Mouse (Mus musculus): ENCODE measurements around the gene Ankrd11. TPM values are rescaled to one million over a fixed set of nuclear protein-coding genes. Genes with fewer than 3 reads are reported as not detected.

Gene Ankrd11
- total RNA-seq, 2 experiments from 2014 or later, result 146 to 151 TPM

- intact Hi-C loops (cut with DNase I), result no loop called here
- no peak for DNase-seq (ENCODE audit: low spot score in 2 of 2)
These were observed 58.7 kb downstream of the Ankrd11 start for GRCm38 (mm10) chr8:122983178-122983942.

DNA sequence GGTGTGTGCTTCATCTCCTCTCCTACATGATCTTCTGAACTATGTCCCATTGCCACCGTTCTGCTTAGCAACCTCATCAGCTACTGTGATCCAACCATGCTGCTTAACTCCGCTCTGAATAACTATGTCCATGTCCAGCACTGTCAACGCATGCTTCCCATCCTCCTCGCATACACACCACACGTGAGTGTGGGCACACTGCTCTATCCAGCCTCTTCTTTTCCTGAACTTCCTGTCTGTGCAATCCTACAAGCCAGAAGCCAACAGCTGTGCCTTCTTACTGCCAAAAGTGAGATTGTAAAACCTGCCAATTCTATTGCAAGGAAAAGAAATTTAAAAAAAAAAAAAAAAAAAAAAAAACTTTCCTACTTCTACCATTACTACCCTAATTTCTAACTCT, 60.4 kb downstream of the Ankrd11 start:
- DNase-seq (ENCODE audit: low spot score in 2 of 2), result no peak
- intact Hi-C loops (cut with DNase I), result no loop called here

GRCm38 (mm10) chr8:122979865-122980509, 62.1 kb downstream of the Ankrd11 start:
- no peak for DNase-seq (ENCODE audit: low spot score in 2 of 2)
- intact Hi-C loops (cut with DNase I), result no loop called here

DNA sequence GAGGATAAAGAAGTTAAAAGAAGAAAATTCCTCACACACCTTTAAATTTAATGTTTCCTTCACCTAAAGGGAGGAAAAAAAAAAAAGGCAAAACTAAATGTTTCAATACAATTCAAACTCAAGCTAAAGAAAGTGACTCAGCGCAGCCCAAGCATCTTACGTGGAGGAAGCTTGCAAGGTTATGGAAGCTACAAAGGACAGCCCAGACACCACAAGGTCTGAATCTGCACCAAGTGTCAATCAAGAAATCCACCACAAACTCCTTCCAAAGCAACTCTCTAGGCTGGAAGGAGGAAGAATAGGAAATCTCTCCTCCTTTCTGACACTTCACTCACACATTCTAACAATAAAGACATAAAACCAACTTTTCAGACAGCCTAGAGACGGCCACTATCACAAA, 62.7 kb downstream of the Ankrd11 start:
- intact Hi-C loops (cut with DNase I), result no loop called here
- no peak for DNase-seq (ENCODE audit: low spot score in 2 of 2)

- intact Hi-C loops (cut with DNase I), result no loop called here
- DNase-seq (ENCODE audit: low spot score in 2 of 2), result no peak
These were observed 66.0 kb downstream of the Ankrd11 start for GRCm38 (mm10) chr8:122976046-122976445.

- intact Hi-C loops (cut with DNase I), result no loop called here
- no peak for DNase-seq (ENCODE audit: low spot score in 2 of 2)
These were observed 72.0 kb downstream of the Ankrd11 start for GRCm38 (mm10) chr8:122969964-122970620.

- no peak for DNase-seq (ENCODE audit: low spot score in 2 of 2)
- intact Hi-C loops (cut with DNase I), result no loop called here
These were observed 73.9 kb downstream of the Ankrd11 start for GRCm38 (mm10) chr8:122968145-122968544.

DNA sequence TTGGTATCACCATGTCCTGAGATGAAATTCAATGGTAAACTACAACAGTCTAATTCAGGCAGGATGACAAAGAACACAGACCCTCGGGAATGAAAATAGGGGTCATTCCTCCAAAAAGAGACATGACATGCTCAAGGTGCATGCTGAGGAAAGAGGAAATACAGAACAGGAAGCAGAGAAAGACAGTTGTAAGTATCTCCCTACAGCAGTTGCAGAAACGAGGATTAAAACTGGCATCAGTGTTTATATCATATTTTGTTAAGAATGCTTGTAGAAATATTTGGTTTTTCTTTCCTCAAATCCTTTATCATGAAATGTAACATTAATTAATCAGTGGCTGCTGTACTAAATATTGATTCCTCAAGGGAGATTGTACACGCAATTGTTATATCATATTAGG, 75.4 kb downstream of the Ankrd11 start:
- intact Hi-C loops (cut with DNase I), result no loop called here
- no peak for DNase-seq (ENCODE audit: low spot score in 2 of 2)

DNA sequence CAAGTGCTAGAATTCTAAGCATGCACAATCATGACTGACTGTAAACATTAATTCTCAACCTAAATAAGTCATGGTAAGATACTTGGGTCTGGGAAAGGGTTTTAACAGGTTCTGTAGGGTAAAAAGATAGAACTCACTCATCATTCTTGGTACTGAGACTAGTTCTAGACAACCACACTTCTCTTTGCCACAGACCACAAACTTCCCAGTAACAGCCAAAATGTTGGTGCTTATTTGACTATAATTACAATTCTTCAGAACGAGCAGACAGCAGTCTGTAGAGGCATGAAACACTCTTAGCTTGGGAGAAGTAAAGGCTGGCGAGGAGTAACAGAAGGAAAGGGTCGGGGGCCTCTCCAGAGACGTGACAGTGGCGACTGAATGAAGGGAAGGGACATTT, 80.0 kb downstream of the Ankrd11 start:
- intact Hi-C loops (cut with DNase I), result no loop called here
- DNase-seq (ENCODE audit: low spot score in 2 of 2), result no peak

DNA sequence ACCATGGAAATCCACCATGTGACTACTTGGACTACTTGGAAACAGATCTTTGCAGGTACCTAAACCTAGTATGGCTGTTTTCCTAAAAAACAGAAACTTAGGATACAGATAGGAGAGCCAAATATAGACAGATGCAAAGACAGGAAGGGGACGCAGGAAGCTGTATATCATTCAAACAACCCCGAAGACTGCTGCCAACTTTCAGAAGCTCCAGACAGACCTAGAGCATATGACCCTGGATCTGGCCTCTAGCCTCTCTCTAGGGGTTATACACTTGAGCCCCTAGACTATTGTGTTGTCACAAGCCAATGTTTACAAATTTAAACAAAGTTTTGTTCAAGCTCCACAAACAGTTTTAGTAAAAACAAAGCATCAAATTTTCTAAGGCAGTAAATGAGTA, 80.6 kb downstream of the Ankrd11 start:
- intact Hi-C loops (cut with DNase I), result no loop called here
- no peak for DNase-seq (ENCODE audit: low spot score in 2 of 2)

- DNase-seq (ENCODE audit: low spot score in 2 of 2), result no peak
- intact Hi-C loops (cut with DNase I), result no loop called here
These were observed 81.1 kb downstream of the Ankrd11 start for GRCm38 (mm10) chr8:122960932-122961331.

GRCm38 (mm10) chr8:122960323-122960722, 81.8 kb downstream of the Ankrd11 start:
- no peak for DNase-seq (ENCODE audit: low spot score in 2 of 2)
- intact Hi-C loops (cut with DNase I), result no loop called here

- no peak for DNase-seq (ENCODE audit: low spot score in 2 of 2)
- intact Hi-C loops (cut with DNase I), result no loop called here
These were observed 86.1 kb downstream of the Ankrd11 start for GRCm38 (mm10) chr8:122955997-122956396.

DNA sequence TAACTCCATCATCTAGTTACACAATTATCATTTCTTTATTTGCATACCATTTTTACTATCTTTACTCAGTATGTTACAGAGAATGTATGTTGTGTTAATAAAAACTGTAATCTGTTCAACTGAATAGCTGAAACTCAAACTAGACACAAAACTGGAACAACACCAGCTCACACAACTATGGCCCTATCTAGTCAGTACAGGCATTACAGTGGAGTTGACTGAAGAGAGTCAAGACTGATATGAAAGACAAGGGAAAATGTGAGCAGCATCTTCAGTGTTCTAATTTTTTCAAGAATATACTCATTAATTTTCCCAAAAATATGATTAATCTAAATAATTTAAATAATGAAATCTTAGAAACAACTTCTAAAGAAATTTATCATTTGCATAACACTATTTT, 86.9 kb downstream of the Ankrd11 start:
- intact Hi-C loops (cut with DNase I), result no loop called here

GRCm38 (mm10) chr8:122954090-122954799, 87.8 kb downstream of the Ankrd11 start:
- intact Hi-C loops (cut with DNase I), result no loop called here
- no peak for DNase-seq (ENCODE audit: low spot score in 2 of 2)

More for the DNA sequence above, 86.9 kb downstream of the Ankrd11 start:
- no peak for DNase-seq (ENCODE audit: low spot score in 2 of 2)

GRCm38 (mm10) chr8:122953028-122953427, 89.0 kb downstream of the Ankrd11 start:
- intact Hi-C loops (cut with DNase I), result no loop called here
- DNase-seq (ENCODE audit: low spot score in 2 of 2), result no peak

DNA sequence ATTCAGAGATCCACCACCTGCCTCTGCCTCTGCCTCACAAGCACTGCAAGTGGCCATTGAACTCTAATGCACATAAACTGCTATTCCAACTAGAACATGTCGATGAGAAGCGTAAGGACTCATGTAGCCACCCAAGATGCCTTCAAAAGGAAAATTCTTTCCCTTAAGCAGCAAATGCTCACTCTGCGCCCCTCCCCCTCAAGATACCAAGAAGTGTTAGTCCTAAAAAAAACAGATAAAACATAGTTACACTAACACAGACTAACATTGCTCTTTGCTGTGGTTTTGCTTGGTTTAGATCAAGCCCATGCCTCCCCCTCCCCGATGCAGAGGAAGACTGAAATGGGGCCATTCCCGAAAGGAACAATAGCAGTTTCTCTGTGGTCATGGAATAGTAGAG, 90.6 kb downstream of the Ankrd11 start:
- intact Hi-C loops (cut with DNase I), result no loop called here
- DNase-seq (ENCODE audit: low spot score in 2 of 2), result no peak

- intact Hi-C loops (cut with DNase I), result no loop called here
- DNase-seq (ENCODE audit: low spot score in 2 of 2), result no peak
These were observed 92.4 kb downstream of the Ankrd11 start for GRCm38 (mm10) chr8:122949701-122950100.

DNA sequence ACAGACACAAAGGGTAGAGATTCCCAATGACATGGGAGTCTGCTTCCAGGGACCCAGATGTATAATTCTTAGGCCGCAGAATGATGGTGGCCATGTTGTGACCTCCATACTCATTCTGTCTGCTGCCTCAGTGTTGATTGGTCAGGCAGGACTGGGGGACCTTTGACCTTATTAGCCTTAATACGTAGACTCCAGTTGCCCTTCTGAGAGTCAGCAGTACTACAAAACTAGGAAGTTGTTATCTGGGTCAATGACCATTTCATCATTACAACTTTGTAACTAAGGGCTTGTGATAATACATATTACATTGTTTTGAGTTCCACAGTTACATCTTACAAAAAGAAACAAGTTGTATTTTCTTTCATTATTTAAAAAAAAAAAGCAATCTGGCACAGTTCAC, 96.3 kb downstream of the Ankrd11 start:
- DNase-seq (ENCODE audit: low spot score in 2 of 2), result no peak
- intact Hi-C loops (cut with DNase I), result no loop called here
